Mouse (Mus musculus) CH12.LX (cell line): ENCODE results near the gene Polr3c. TPM values are rescaled to one million over a fixed set of nuclear protein-coding genes. Genes with fewer than 3 reads are reported as not detected.

Experiments used
- DNase-seq: peaks from one replicate; pipeline ENCODE4 v3.0.0-alpha.2; 2013; ENCODE audit errors: extremely low read depth
- H3K27ac ChIP-seq: 2 replicates; pipeline ENCODE4 v1.5.1; 2012; ENCODE audit warnings: low read depth, mild to moderate bottlenecking, control low read depth, moderate library complexity; ENCODE audit not compliant: insufficient read depth
- H3K27me3 ChIP-seq: replicated peaks from 2 replicates; pipeline ENCODE3; 2012; ENCODE audit warnings: inconsistent platforms
- H3K36me3 ChIP-seq, 2 experiments: replicated peaks in 1 of 2; 2 replicates each; pipeline versions ENCODE3 to v1.6.1; 2012; ENCODE audit warnings: inconsistent platforms in 1 of 2, low read length in 1 of 2, mild to moderate bottlenecking in 1 of 2, mixed read lengths in 1 of 2, moderate library complexity in 1 of 2; ENCODE audit not compliant: control insufficient read depth in 1 of 2, insufficient read depth in 1 of 2
- H3K4me1 ChIP-seq, 2 experiments: 2 replicates each; pipeline ENCODE4 v1.6.1; 2012; ENCODE audit warnings: inconsistent platforms in 1 of 2, moderate library complexity in 1 of 2; ENCODE audit not compliant: insufficient read depth in 2 of 2, control insufficient read depth in 1 of 2
- H3K4me2 ChIP-seq: 2 replicates; pipeline ENCODE4 v1.6.1; 2012; ENCODE audit warnings: low read depth, mild to moderate bottlenecking, control low read depth; ENCODE audit not compliant: poor library complexity, insufficient read depth, severe bottlenecking
- H3K4me3 ChIP-seq, 3 experiments: fragments of 150-350 bp in 1 of 3; sonication (generic) in 1 of 3; replicated peaks in 1 of 3; 2 replicates each; pipeline versions ENCODE3 to v1.5.1; 2011 to 2012; ENCODE audit warnings: low read depth in 2 of 3, low read length in 2 of 3, mild to moderate bottlenecking in 2 of 3, moderate library complexity in 2 of 3, control low read depth in 1 of 3, improper control_type of control experiment in 1 of 3, inconsistent platforms in 1 of 3, mixed read lengths in 1 of 3; ENCODE audit not compliant: poor library complexity in 1 of 3
- H3K79me2 ChIP-seq: replicated peaks from 2 replicates; pipeline ENCODE4 v1.6.1; 2012; ENCODE audit warnings: mild to moderate bottlenecking, moderate library complexity; ENCODE audit not compliant: control insufficient read depth, poor library complexity, insufficient read depth, severe bottlenecking; ENCODE audit errors: extremely low read depth
- H3K9ac ChIP-seq: 2 replicates; pipeline ENCODE4 v1.6.1; 2012; ENCODE audit warnings: low read depth, mild to moderate bottlenecking, control low read depth, moderate library complexity; ENCODE audit not compliant: insufficient read depth
- H3K9me3 ChIP-seq: replicated peaks from 2 replicates; pipeline ENCODE3; 2012; ENCODE audit warnings: low read length, inconsistent platforms, mixed read lengths
- CHD1 ChIP-seq: IDR thresholded peaks from 2 replicates; pipeline ENCODE4 v1.6.1; 2012; ENCODE audit warnings: low read depth, low read length, improper control_type of control experiment, inconsistent platforms
- CHD2 ChIP-seq: IDR thresholded peaks from 2 replicates; pipeline ENCODE4 v1.6.1; 2011; ENCODE audit warnings: low read length, improper control_type of control experiment
- CTCF ChIP-seq, 2 experiments: IDR thresholded peaks in 1 of 2; conservative IDR thresholded peaks in 1 of 2; 2 replicates each; pipeline ENCODE4 v1.5.1; 2011 to 2012; ENCODE audit warnings: low read depth in 2 of 2, low read length in 2 of 2, improper control_type of control experiment in 1 of 2, inconsistent platforms in 1 of 2, mild to moderate bottlenecking in 1 of 2, moderate library complexity in 1 of 2
- ELF1 ChIP-seq: IDR thresholded peaks from 2 replicates; pipeline ENCODE4 v1.6.1; 2014; ENCODE audit warnings: low read depth, mild to moderate bottlenecking, inconsistent platforms, low read length, improper control_type of control experiment
- ETS1 ChIP-seq: conservative IDR thresholded peaks from 2 replicates; pipeline ENCODE4 v1.6.1; 2012; ENCODE audit warnings: low read depth, mild to moderate bottlenecking, inconsistent platforms, low read length, improper control_type of control experiment, moderate library complexity
- GABPA ChIP-seq: IDR thresholded peaks from 2 replicates; pipeline ENCODE4 v1.6.1; 2012; ENCODE audit warnings: low read depth, low read length, improper control_type of control experiment, inconsistent platforms; ENCODE audit not compliant: insufficient replicate concordance
- HCFC1 ChIP-seq: IDR thresholded peaks from 2 replicates; pipeline ENCODE4 v1.6.1; 2012; ENCODE audit warnings: low read depth, mild to moderate bottlenecking, inconsistent platforms, low read length, improper control_type of control experiment
- JUND ChIP-seq: conservative IDR thresholded peaks from 2 replicates; pipeline ENCODE4 v1.6.1; 2011; ENCODE audit warnings: low read depth, low read length, improper control_type of control experiment
- MAFK ChIP-seq: IDR thresholded peaks from 2 replicates; pipeline ENCODE4 v1.6.1; 2011; ENCODE audit warnings: low read length, improper control_type of control experiment; ENCODE audit not compliant: insufficient replicate concordance
- MAX ChIP-seq: IDR thresholded peaks from 2 replicates; pipeline ENCODE4 v1.6.1; 2011; ENCODE audit warnings: low read length, improper control_type of control experiment
- MAZ ChIP-seq: IDR thresholded peaks from 2 replicates; pipeline ENCODE4 v1.6.1; 2012; ENCODE audit warnings: low read depth, mild to moderate bottlenecking, inconsistent platforms, low read length, improper control_type of control experiment, moderate library complexity
- MEF2A ChIP-seq: IDR thresholded peaks from 2 replicates; pipeline ENCODE4 v1.6.1; 2014; ENCODE audit warnings: low read depth, mild to moderate bottlenecking, inconsistent platforms, low read length, improper control_type of control experiment, borderline replicate concordance
- MYC ChIP-seq: IDR thresholded peaks from 2 replicates; pipeline ENCODE4 v1.6.1; 2011; ENCODE audit warnings: low read depth, mild to moderate bottlenecking, improper control_type of control experiment, low read length
- NELFE ChIP-seq: IDR thresholded peaks from 2 replicates; pipeline ENCODE4 v1.6.1; 2011; ENCODE audit warnings: low read depth, low read length, improper control_type of control experiment
- PAX5 ChIP-seq: IDR thresholded peaks from 2 replicates; pipeline ENCODE4 v1.6.1; 2012; ENCODE audit warnings: low read length, inconsistent platforms, mixed read lengths
- POLR2AphosphoS2 ChIP-seq: IDR thresholded peaks from 2 replicates; pipeline ENCODE4 v1.6.1; 2011; ENCODE audit warnings: low read depth, low read length, improper control_type of control experiment
- RCOR1 ChIP-seq: conservative IDR thresholded peaks from 2 replicates; pipeline ENCODE4 v1.6.1; 2012; ENCODE audit warnings: low read depth, mild to moderate bottlenecking, inconsistent platforms, low read length, improper control_type of control experiment
- SIN3A ChIP-seq: IDR thresholded peaks from 2 replicates; pipeline ENCODE4 v1.6.1; 2012; ENCODE audit warnings: low read length, improper control_type of control experiment, inconsistent platforms
- TBP ChIP-seq: conservative IDR thresholded peaks from 2 replicates; pipeline ENCODE4 v1.6.1; 2011; ENCODE audit warnings: low read depth, low read length, improper control_type of control experiment
- TCF12 ChIP-seq: IDR thresholded peaks from 2 replicates; pipeline ENCODE4 v1.6.1; 2014; ENCODE audit warnings: low read depth, mild to moderate bottlenecking, inconsistent platforms, low read length, improper control_type of control experiment
- USF1 ChIP-seq: IDR thresholded peaks from 2 replicates; pipeline ENCODE4 v1.6.1; 2014; ENCODE audit warnings: low read depth, mild to moderate bottlenecking, inconsistent platforms, low read length, improper control_type of control experiment
- ZC3H11A ChIP-seq: IDR thresholded peaks from 2 replicates; pipeline ENCODE4 v1.6.1; 2012; ENCODE audit warnings: low read depth, mild to moderate bottlenecking, inconsistent platforms, low read length, improper control_type of control experiment
- dilution Hi-C: fragments of 300-500 bp; cut with MboI; formaldehyde crosslinking; loops from 2 replicates; pipeline ENCODE4 v1.14.3; 2020; ENCODE audit warnings: low sequenced_read_pairs; ENCODE audit not compliant: extremely low pct_unique_long_range_greater_than_20kb, extremely low pct_ligation_motif_present
- in situ Hi-C: fragments of 300-500 bp; cut with MboI; formaldehyde crosslinking; loops from 3 replicates; pipeline ENCODE4 v1.14.3; 2019; ENCODE audit warnings: low sequenced_read_pairs, low pct_ligation_motif_present, low pct_unique_long_range_greater_than_20kb, mixed read lengths
- polyA plus RNA-seq: library from polyadenylated mRNA; unstranded; fragments of >175 nt; gene quantifications from 2 replicates; pipeline ENCODE4 v1.2.1, GENCODE M21; 2012; ENCODE audit warnings: low read depth; ENCODE audit not compliant: insufficient read length
- total RNA-seq, 2 experiments: library from RNA; depleted of rRNA; stranded (reverse); fragments of 300-350 nt in 1 of 2; fragments of >200 nt in 1 of 2; gene quantifications; 2 replicates each; pipeline ENCODE4 v1.2.3; 2012 to 2014

Gene Polr3c
- total and polyA plus RNA-seq, 3 experiments: 18.1 to 78.3 (median 34.5) TPM

- H3K27ac ChIP-seq: no peak overlapping the region
- TF ChIP-seq RCOR1 (no peak), MAZ (no peak), TCF12 (no peak), CTCF (conservative IDR thresholded peaks at IDR 0.05 in 1 of 2, IDR thresholded peaks at IDR 0.05 in 1 of 2; ENCODE audit: low read depth in 2 of 2, low read length in 2 of 2) (no peak), POLR2AphosphoS2 (no peak), ZC3H11A (no peak), PAX5 (no peak), MYC (no peak), CHD1 (no peak), CHD2 (no peak), NELFE (no peak), MAX (no peak), SIN3A (no peak), GABPA (no peak), TBP (no peak), JUND (no peak), USF1 (no peak), MEF2A (no peak), MAFK (no peak), ELF1 (no peak)
- TF ChIP-seq, all 38 proteins: peak for 0
- no peak for DNase-seq
- no peaks in the 10 kb centered on the region for H3K9me3 ChIP-seq
- dilution Hi-C loops (no loop called here), in situ Hi-C loops (no loop called here)
- peaks cover 0 to 3% of the 10 kb centered on the region in 2 experiments for H3K36me3 ChIP-seq
- H3K27me3 ChIP-seq: no peaks in the 10 kb centered on the region
- no peak overlapping the region for H3K4me2 ChIP-seq
- peaks cover 39 to 79% of the 10 kb centered on the region in 2 experiments for H3K4me1 ChIP-seq
- H3K79me2 ChIP-seq: no peaks in the 10 kb centered on the region
- H3K4me3 ChIP-seq: no peak overlapping the region
- no peak overlapping the region for H3K9ac ChIP-seq
These were observed 49.0 kb downstream of the Polr3c start for GRCm38 (mm10) chr3:96678456-96678855.

DNA sequence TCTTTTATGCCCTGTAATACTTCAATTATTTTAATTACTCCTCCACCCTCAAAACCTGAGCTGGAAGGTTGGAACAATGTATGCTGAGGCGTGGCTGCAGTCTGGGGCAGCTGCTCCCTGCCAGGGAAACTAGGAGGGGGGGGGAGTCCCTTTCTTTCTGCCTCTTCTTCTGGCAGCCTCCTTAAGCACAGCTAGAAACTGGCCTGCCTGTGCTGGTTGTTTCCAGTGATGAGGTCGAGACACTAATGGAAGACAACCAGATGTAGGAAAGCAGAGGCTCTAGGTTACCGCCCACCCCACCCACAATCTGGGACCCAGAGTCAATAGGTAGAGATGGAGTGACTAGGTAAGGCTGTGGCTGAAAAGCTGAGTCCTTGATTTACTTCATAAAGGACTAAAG, 51.7 kb downstream of the Polr3c start:
- Histone ChIP-seq H3K4me3 (no peak overlapping the region), H3K4me2 (peak overlapping the region; percentile 45), H3K27me3 (peaks cover 10% of the 10 kb centered on the region), H3K27ac (peak overlapping the region; percentile 67), H3K79me2 (no peaks in the 10 kb centered on the region), H3K9me3 (no peaks in the 10 kb centered on the region), H3K9ac (0 out of 2 replicates have a peak overlapping the region, but pooled peaks have one; percentile 2)
- dilution Hi-C loops: no loop called here
- TF ChIP-seq HCFC1 (no peak), ELF1 (no peak), MAFK (no peak), ETS1 (peak; percentile 24; the same call in 1 of the 2 replicates), CHD1 (no peak), NELFE (no peak), MAZ (0 out of 2 replicates have a peak, but pooled peaks have one; percentile 23), TCF12 (peak; percentile 52; the same call in 1 of the 2 replicates)
- TF ChIP-seq, all 38 proteins: peak for 3
- H3K4me1 ChIP-seq: peaks cover 40 to 61% of the 10 kb centered on the region in 2 experiments
- no peaks in the 10 kb centered on the region for H3K36me3 ChIP-seq
- in situ Hi-C loops: no loop called here
- peak; percentile 44 for DNase-seq
